Mouse (Mus musculus) kidney, adult 18-20 months (tissue): ENCODE data around the gene Irx5.

Experiments used
- DNase-seq: peaks from one replicate; pipeline ENCODE4 v3.0.0; 2021

The Irx5 gene

GRCm38 (mm10) chr8:92357398-92357981 is at the start of gene Irx5:
Irx5 (plus strand) TSS chr8:92357625.
- peak; percentile 75 for DNase-seq

- no peak for DNase-seq
Observed at GRCm38 (mm10) chr8:92312178-92312577, 45.2 kb upstream of the Irx5 start.

GRCm38 (mm10) chr8:92313707-92314106 is 43.7 kb upstream of the Irx5 start:
- DNase-seq, result no peak

GRCm38 (mm10) chr8:92323751-92324150 is 33.7 kb upstream of the Irx5 start:
- no peak for DNase-seq

DNA sequence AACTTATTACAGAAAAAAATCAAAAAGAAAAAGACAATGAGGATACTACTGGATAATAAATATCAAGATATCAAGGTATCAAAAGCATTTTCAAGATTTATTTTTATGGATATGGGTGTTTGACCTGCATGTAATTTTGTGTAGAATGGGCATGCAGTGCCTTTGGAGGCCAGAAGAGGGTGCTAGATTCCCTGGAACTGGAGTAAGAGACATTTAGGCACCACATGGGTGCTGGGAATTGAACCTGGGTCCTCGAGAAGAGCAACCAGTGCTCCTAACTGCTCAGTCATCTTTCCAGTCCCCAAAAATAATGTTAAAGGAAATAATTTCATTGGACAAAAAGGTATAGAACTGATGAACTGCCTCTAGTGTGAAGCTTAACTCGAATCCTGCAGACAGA is 30.2 kb upstream of the Irx5 start:
- no peak for DNase-seq

DNA sequence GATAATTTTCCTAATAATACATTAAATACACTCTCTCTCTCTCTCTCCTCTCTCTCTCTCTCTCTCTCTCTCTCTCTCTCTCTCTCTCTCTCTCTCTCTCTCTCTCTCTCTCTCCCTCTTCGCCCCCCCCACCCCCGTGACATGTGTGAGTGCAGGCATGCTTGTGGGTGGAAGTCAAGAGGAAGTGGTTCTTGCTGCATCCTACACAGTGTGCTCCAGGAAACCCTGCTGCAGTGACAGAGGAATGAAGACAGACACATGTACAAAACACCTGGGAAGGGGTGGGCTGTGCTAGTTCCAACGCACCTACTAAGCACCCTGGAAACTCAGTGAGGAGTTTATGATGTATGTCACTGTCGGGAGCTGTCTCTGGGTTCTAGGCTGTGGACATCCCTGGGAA is 28.2 kb upstream of the Irx5 start:
- DNase-seq, result no peak

- DNase-seq, result peak; percentile 18
Observed at GRCm38 (mm10) chr8:92331811-92332210, 25.6 kb upstream of the Irx5 start.

DNA sequence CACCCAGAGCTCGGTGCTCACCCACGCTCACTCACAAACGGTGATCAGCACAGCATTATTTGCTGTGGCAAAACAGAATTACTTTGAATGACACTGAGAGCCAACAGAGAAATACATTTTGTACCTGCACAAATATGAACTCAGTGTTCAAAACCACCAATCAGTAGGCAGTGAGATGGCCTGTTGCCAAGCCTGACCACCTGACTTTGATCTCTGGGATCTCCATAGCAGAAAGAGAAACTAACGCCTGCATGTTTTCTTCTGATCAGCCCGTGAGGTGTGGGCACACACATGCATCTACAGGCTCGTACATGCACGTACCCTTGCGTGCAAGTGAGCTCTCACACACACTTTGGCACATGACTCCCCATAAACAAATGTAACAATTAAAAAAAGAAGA is 24.0 kb upstream of the Irx5 start:
- DNase-seq, result no peak

- DNase-seq, result no peak
Observed at GRCm38 (mm10) chr8:92335079-92335478, 22.3 kb upstream of the Irx5 start.

GRCm38 (mm10) chr8:92336041-92336440 is 21.4 kb upstream of the Irx5 start:
- DNase-seq, result no peak

DNA sequence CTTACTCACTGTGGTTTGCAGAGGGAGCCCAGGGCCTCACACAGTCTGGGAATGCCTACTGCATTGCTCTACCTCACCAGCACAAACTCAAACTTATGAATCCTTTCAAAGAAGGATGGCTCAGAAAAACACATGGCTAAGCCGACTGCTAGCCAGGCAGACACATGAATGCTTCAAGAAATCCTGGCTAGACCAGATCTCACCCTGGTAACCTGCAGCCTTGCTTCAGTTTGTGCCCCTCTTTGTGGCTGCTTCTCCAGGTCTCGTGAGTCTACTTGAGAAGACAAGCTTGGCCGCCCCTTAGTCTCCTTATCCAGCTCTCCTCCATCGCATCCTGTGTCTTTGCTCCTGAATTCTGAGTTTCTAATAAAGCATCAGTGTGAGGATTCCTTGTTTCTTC is 13.9 kb upstream of the Irx5 start:
- no peak for DNase-seq

DNA sequence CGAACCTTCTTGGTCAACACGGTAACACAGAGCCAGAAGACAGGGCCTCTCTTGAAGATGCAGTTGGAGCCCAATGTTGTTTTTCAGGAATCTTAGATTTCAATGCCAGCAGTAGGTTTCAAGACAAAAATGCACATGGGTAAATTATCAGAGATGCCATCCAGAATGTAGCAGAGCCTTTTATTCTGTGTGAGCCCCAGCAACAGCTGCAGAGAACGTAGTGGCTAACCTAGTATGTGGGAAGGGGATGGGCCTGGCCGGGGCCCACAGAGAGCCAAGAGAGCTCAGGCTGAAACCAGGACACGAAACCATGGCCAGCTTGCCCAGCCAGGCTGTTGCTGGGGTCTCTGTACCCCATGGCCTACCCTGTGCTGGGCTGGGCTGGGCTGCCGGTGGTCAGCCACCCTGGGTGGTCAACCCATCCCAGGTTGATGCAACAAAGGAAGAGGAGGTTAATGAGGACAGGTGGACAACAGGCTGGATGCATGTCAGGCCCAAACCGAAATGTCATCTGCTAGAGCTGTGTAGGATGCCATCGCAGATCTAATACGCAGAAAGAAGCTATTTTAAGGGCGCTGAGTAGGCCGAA is 7.4 kb upstream of the Irx5 start:
- DNase-seq, result no peak

DNA sequence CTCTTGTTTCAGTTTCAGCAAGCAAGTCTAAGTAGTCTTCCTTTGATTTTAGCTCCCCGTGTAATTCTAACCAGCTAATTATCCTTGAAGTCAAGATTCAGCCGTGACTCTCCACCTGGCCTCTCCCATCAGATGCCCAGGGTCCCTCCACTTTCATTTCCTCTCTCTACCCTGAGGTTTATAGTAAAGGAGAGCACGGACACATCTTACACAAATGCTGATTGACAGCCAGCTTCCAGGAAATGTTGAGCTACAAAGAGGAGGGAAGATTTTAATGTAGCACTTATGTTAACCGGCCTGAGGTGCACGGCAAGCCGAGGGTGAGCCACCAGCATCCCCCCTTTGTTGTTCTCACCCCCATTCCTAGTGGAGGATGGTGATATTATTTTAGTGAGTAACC is 4.0 kb upstream of the Irx5 start:
- DNase-seq, result no peak

DNA sequence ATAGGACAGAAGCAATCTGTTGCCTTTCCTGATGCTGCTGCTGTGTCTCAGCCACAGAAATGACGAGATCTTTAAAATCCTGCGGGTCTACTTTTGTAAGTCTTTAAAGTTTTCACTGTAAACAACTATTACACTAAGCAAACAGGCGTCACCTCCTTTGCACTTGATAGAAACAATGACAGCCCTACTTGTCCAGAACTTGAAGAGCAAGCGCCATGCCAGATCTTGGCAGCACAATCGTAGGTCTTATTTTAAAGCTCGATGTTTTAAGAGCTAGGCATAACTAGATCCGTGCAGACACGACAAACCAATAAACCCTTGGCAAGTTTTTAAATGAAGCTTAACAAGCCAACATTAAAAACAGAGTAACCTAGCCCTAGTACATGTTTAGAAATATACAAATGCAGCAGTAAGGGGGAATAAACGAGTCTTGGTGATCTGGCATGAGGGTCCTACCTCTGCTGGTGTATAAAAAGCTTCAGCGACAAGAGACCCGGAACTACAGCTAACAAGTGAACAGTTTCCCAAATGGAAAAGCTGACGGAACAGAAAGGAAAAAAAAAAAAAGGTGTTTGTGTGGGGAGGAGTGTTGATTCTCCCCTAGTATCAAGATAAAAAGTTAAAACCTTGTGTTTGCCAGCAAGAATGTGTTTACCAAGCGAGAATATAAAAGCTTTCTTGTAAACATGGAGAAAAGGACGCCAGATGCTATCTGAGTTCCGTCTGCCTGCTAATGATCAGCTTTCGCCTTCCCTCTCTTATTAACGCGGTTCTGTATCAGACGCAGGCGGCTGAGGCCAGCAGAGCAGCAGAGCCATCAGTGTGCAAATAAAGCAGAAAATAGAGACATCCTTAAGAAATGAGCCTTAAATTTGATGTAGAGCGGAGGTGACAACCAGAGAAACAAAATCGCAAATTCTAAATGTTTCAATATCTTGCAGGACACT is 2.6 kb upstream of the Irx5 start:
- DNase-seq, result peak; percentile 8

DNA sequence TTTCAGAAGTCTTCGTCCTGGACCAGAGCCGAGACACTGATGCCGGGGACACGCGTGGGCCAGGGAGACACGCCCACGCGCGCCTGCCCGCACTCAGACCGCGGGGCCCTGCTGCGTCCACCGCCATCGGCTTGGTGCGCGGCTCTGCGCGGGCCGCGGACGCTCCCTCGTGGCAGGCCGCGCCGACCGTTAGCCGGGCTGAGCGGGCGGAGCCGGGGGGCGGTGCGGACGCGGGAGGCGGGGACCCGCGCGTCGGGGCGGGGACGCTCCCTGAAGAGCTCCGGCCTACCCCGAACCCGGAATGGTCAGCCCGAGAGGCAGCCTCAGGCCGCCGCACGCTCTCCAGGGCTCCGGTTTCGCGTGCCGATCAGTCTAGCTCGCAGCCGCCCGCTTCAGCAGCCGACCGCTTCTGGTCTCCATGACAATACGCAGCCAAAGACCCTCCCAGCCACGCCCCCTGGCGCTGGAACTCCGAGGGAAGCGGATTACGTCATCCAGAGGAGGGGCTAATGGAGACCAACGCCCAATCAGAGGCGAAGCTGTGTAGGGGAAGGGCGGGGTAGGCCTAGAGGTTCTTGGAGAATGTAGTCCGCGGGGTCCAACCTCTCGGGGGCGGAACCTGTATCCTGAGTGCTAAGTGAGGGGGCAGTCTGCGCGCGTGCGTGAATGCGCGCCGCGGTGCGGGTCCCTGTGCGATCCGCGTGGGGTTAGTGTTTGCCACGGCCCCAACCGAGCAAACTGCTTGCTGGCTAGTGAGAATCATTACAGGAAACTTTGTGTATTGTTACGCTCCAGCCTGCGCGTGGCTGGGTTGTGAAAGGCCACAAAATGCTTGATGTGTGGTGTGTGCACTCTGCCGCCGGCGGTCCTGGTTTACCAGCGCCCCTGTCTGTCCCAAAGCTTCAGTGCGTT is 1.5 kb upstream of the Irx5 start:
- DNase-seq, result peak; percentile 97

GRCm38 (mm10) chr8:92356613-92357375 is 631 bp upstream of the Irx5 start:
- no peak for DNase-seq

- DNase-seq, result peak; percentile 57
Observed at GRCm38 (mm10) chr8:92358141-92358999, 945 bp downstream of the Irx5 start.

DNA sequence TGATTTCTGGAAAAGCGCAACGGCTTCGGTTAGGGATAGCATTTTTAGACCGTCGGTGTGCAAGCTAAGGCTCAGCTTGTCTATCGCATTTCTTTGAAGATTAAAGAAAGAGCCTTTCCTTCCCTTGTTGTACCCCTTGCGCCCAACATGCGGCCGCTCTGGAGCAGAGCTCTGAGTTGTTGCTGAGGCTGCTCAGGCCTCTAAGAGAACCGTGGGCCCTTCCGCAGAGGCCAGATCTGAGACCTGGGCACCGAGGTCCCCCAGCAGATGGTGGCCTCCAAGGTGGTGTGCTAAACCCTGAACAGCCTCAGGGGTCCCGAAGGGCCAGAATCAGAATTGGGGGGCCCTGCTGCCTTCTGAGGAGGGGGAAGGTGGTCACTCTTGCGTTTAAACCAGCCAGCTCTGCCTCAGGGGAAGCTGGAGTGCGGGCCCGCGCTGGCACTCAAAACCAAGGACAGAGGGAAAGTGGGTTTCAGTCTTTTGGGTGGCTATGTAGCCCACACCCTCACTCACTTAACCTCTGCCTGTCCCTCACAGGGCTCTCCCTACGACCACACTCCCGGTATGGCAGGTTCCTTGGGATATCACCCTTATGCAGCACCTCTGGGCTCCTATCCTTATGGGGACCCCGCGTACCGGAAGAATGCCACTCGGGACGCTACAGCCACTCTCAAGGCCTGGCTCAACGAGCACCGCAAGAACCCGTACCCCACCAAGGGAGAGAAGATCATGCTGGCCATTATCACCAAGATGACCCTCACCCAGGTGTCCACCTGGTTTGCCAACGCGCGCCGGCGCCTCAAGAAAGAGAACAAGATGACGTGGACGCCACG is 1.8 kb downstream of the Irx5 start:
- peak; percentile 59 for DNase-seq

DNA sequence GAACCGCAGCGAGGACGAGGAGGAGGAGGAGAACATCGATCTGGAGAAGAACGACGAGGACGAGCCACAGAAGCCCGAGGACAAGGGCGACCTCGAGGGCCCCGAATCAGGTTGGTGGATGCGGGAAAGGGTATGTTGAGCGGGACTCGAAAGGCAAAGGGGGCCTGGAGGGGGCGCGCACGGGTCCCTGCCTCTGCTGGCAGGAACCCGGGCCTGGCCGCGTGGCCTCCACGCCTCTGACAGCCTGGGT is 2.3 kb downstream of the Irx5 start:
- no peak for DNase-seq

DNA sequence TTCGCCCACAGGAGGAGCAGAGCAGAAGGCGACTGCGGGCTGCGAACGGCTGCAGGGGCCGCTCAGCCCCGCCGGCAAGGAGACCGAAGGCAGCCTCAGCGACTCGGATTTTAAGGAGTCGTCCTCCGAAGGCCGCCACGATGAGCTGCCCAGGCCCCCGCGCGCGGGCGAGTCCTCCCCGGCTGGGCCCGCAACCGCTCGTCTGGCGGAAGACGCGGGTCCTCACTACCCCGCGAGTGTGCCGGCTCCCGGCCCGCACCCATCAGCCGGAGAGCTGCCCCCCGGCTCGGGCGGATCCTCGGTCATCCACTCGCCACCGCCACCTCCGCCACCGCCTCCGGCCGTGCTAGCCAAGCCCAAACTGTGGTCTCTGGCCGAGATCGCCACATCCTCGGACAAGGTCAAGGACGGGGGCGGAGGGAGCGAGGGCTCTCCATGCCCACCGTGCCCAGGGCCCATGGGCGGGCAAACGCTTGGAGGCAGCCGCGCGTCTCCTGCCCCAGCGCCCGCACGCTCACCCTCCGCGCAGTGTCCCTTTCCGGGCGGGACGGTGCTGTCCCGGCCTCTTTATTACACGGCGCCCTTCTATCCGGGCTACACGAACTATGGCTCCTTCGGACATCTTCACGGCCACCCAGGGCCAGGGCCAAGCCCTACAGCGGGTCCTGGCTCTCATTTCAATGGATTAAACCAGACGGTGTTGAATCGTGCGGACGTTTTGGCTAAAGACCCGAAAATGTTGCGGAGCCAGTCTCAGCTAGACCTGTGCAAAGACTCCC is 2.8 kb downstream of the Irx5 start:
- DNase-seq, result peak; percentile 40
